Mouse (Mus musculus): ENCODE results near the gene Hist1h3d. TPM values are rescaled to one million over a fixed set of nuclear protein-coding genes. Genes with fewer than 3 reads are reported as not detected.

Hist1h3d gene
- polyA plus RNA-seq, 2 experiments, result 7.2 to 20.4 TPM

GRCm38 (mm10) chr13:23551931-23552914 is 23.3 kb upstream of the Hist1h3d start:
- ATAC-seq (ENCODE audit: insufficient read depth) (no peak), DNase-seq (ENCODE audit: low read depth in 3 of 3, low spot score in 3 of 3) (no peak)
- H3K4me1 ChIP-seq (replicated peaks; ENCODE audit: control insufficient read depth in 2 of 2, insufficient read depth in 2 of 2, low read length in 1 of 2), result peaks cover 20 to 31% of the 10 kb centered on the region in 2 experiments
- peak overlapping the region; percentile 89 for H3K9ac ChIP-seq (replicated peaks)
- TF ChIP-seq EP300 (IDR thresholded peaks at IDR 0.05; ENCODE audit: low read depth) (no peak), CTCF (IDR thresholded peaks at IDR 0.05; ENCODE audit: low read depth) (no peak)
- H3K4me3 ChIP-seq (ENCODE audit: insufficient read depth in 1 of 2, low read depth in 2 of 2, low read length in 2 of 2), result peak overlapping the region; percentile 58 to 61; a peak in 3 of 4 replicates
- H3K36me3 ChIP-seq (replicated peaks; ENCODE audit: control insufficient read depth, insufficient read depth, low read depth), result no peaks in the 10 kb centered on the region
- no peaks in the 10 kb centered on the region for H3K27me3 ChIP-seq (ENCODE audit: control insufficient read depth, insufficient read depth, low read length)
- H3K27ac ChIP-seq, result peak overlapping the region; percentile 98
- 35% methylated on average over 8 of the region's 8 CpGs for WGBS (ENCODE audit: insufficient replicate concordance)
- no peaks in the 10 kb centered on the region for H3K9me3 ChIP-seq (ENCODE audit: control insufficient read depth, low read length)
- H3K4me2 ChIP-seq (ENCODE audit: low read depth), result peak overlapping the region; percentile 66

- Histone ChIP-seq H3K36me3 (replicated peaks; ENCODE audit: control insufficient read depth, insufficient read depth, low read depth) (no peaks in the 10 kb centered on the region), H3K27me3 (ENCODE audit: control insufficient read depth, insufficient read depth, low read length) (no peaks in the 10 kb centered on the region), H3K27ac (peak within 1 kb of the TSS; percentile 98), H3K4me1 (replicated peaks; ENCODE audit: control insufficient read depth in 2 of 2, insufficient read depth in 2 of 2, low read length in 1 of 2) (peaks cover 20 to 31% of the 10 kb centered on the region in 2 experiments), H3K4me2 (ENCODE audit: low read depth) (peak within 1 kb of the TSS; percentile 79), H3K9ac (replicated peaks) (peak within 1 kb of the TSS; percentile 92), H3K4me3 (ENCODE audit: insufficient read depth in 1 of 2, low read depth in 2 of 2, low read length in 2 of 2) (no peak within 1 kb of the TSS), H3K9me3 (ENCODE audit: control insufficient read depth, low read length) (no peaks in the 10 kb centered on the region)
- TF ChIP-seq CTCF (IDR thresholded peaks at IDR 0.05; ENCODE audit: low read depth) (no peak), EP300 (IDR thresholded peaks at IDR 0.05; ENCODE audit: low read depth) (no peak)
- DNase-seq (ENCODE audit: low read depth in 3 of 3, low spot score in 3 of 3) (no peak), ATAC-seq (ENCODE audit: insufficient read depth) (no peak)
Observed at GRCm38 (mm10) chr13:23552962-23553361, 22.6 kb upstream of the Hist1h3d start, which contains the start of gene Hist1h1d. TSS of gene Hist1h1d (plus strand) at chr13:23553262.

- Histone ChIP-seq H3K9ac (replicated peaks) (peak overlapping the region; percentile 92), H3K27me3 (ENCODE audit: control insufficient read depth, insufficient read depth, low read length) (no peaks in the 10 kb centered on the region), H3K27ac (peak overlapping the region; percentile 95), H3K36me3 (replicated peaks; ENCODE audit: control insufficient read depth, insufficient read depth, low read depth) (no peaks in the 10 kb centered on the region), H3K4me3 (ENCODE audit: insufficient read depth in 1 of 2, low read depth in 2 of 2, low read length in 2 of 2) (peak overlapping the region in 1 of 2 experiments; percentile 63; a peak in 2 of 4 replicates), H3K4me1 (replicated peaks; ENCODE audit: control insufficient read depth in 2 of 2, insufficient read depth in 2 of 2, low read length in 1 of 2) (peaks cover 19 to 28% of the 10 kb centered on the region in 2 experiments), H3K9me3 (ENCODE audit: control insufficient read depth, low read length) (no peaks in the 10 kb centered on the region), H3K4me2 (ENCODE audit: low read depth) (peak overlapping the region; percentile 79)
- 13% methylated on average over 9 of the region's 9 CpGs for WGBS (ENCODE audit: insufficient replicate concordance)
- ATAC-seq (ENCODE audit: insufficient read depth) (no peak), DNase-seq (ENCODE audit: low read depth in 3 of 3, low spot score in 3 of 3) (no peak)
- TF ChIP-seq CTCF (IDR thresholded peaks at IDR 0.05; ENCODE audit: low read depth), result no peak
- no peak for TF ChIP-seq EP300 (IDR thresholded peaks at IDR 0.05; ENCODE audit: low read depth)
Observed at GRCm38 (mm10) chr13:23554393-23554792, 21.2 kb upstream of the Hist1h3d start.

GRCm38 (mm10) chr13:23554925-23555838 is 20.4 kb upstream of the Hist1h3d start:
- peak overlapping the region; percentile 95 for H3K27ac ChIP-seq
- TF ChIP-seq EP300 (IDR thresholded peaks at IDR 0.05; ENCODE audit: low read depth), result peak; percentile 79
- TF ChIP-seq CTCF (IDR thresholded peaks at IDR 0.05; ENCODE audit: low read depth), result no peak
- H3K4me1 ChIP-seq (replicated peaks; ENCODE audit: control insufficient read depth in 2 of 2, insufficient read depth in 2 of 2, low read length in 1 of 2), result peaks cover 16 to 28% of the 10 kb centered on the region in 2 experiments
- ATAC-seq (ENCODE audit: insufficient read depth) (peak; percentile 72), DNase-seq (ENCODE audit: low read depth in 3 of 3, low spot score in 3 of 3) (peak; percentile 86 to 91 (median 87))
- under 1% methylated on average over 54 of the region's 54 CpGs for whole genome bisulfite sequencing (ENCODE audit: insufficient replicate concordance)
- peak overlapping the region; percentile 92 for H3K9ac ChIP-seq (replicated peaks)
- no peaks in the 10 kb centered on the region for H3K36me3 ChIP-seq (replicated peaks; ENCODE audit: control insufficient read depth, insufficient read depth, low read depth)
- H3K4me2 ChIP-seq (ENCODE audit: low read depth), result peak overlapping the region; percentile 79
- no peaks in the 10 kb centered on the region for H3K27me3 ChIP-seq (ENCODE audit: control insufficient read depth, insufficient read depth, low read length)
- peak overlapping the region; percentile 63 to 83 for H3K4me3 ChIP-seq (ENCODE audit: insufficient read depth in 1 of 2, low read depth in 2 of 2, low read length in 2 of 2)
- no peaks in the 10 kb centered on the region for H3K9me3 ChIP-seq (ENCODE audit: control insufficient read depth, low read length)

Data from liver, embryonic 14.5 days (tissue).